Mouse (Mus musculus): ENCODE measurements around the gene Styxl1.

Styxl1 gene

GRCm38 (mm10) chr5:135764971-135765370, 13.2 kb downstream of the Styxl1 start:
- no peak for DNase-seq (ENCODE audit: extremely low spot score)

GRCm38 (mm10) chr5:135763526-135763925, 14.7 kb downstream of the Styxl1 start:
- DNase-seq (ENCODE audit: extremely low spot score), result peak; percentile 73

- DNase-seq (ENCODE audit: extremely low spot score), result no peak
Observed at GRCm38 (mm10) chr5:135761881-135762280, 16.3 kb downstream of the Styxl1 start.

- no peak for DNase-seq (ENCODE audit: extremely low spot score)
Observed at GRCm38 (mm10) chr5:135751595-135751994, 26.6 kb downstream of the Styxl1 start.

GRCm38 (mm10) chr5:135751041-135751440, 27.1 kb downstream of the Styxl1 start:
- DNase-seq (ENCODE audit: extremely low spot score), result no peak

GRCm38 (mm10) chr5:135744742-135745141, 33.4 kb downstream of the Styxl1 start:
- no peak for DNase-seq (ENCODE audit: extremely low spot score)

GRCm38 (mm10) chr5:135743741-135744609, 34.2 kb downstream of the Styxl1 start, which contains the start of gene Tmem120a:
Tmem120a (minus strand) TSS chr5:135744448.
- DNase-seq (ENCODE audit: extremely low spot score), result peak; percentile 94

- peak; percentile 55 for DNase-seq (ENCODE audit: extremely low spot score)
Observed at GRCm38 (mm10) chr5:135742941-135743740, 35.0 kb downstream of the Styxl1 start.

GRCm38 (mm10) chr5:135742156-135742555, 36.0 kb downstream of the Styxl1 start:
- DNase-seq (ENCODE audit: extremely low spot score), result no peak

- no peak for DNase-seq (ENCODE audit: extremely low spot score)
Observed at GRCm38 (mm10) chr5:135738266-135738665, 39.9 kb downstream of the Styxl1 start.

GRCm38 (mm10) chr5:135737154-135737553, 41.0 kb downstream of the Styxl1 start:
- no peak for DNase-seq (ENCODE audit: extremely low spot score)

- DNase-seq (ENCODE audit: extremely low spot score), result no peak
Observed at GRCm38 (mm10) chr5:135736544-135736943, 41.6 kb downstream of the Styxl1 start.

GRCm38 (mm10) chr5:135735741-135736140, 42.4 kb downstream of the Styxl1 start:
- no peak for DNase-seq (ENCODE audit: extremely low spot score)

GRCm38 (mm10) chr5:135734057-135734680, 44.0 kb downstream of the Styxl1 start:
- DNase-seq (ENCODE audit: extremely low spot score), result no peak

- DNase-seq (ENCODE audit: extremely low spot score), result no peak
Observed at GRCm38 (mm10) chr5:135733071-135733470, 45.1 kb downstream of the Styxl1 start.

GRCm38 (mm10) chr5:135731322-135731721, 46.9 kb downstream of the Styxl1 start:
- no peak for DNase-seq (ENCODE audit: extremely low spot score)

GRCm38 (mm10) chr5:135730916-135731315, 47.3 kb downstream of the Styxl1 start:
- no peak for DNase-seq (ENCODE audit: extremely low spot score)

GRCm38 (mm10) chr5:135730278-135730677, 47.9 kb downstream of the Styxl1 start:
- DNase-seq (ENCODE audit: extremely low spot score), result no peak

GRCm38 (mm10) chr5:135729351-135729750, 48.8 kb downstream of the Styxl1 start:
- no peak for DNase-seq (ENCODE audit: extremely low spot score)

- DNase-seq (ENCODE audit: extremely low spot score), result no peak
Observed at GRCm38 (mm10) chr5:135728361-135728760, 49.8 kb downstream of the Styxl1 start.

GRCm38 (mm10) chr5:135727871-135728270, 50.3 kb downstream of the Styxl1 start:
- no peak for DNase-seq (ENCODE audit: extremely low spot score)
